Mouse (Mus musculus) ovary, postnatal 36 days (tissue): Measurements from ENCODE around the gene Obp2b.
"Not testable (repeated sequence)": the region's sequence is repeated elsewhere in the genome, so short reads cannot be mapped to it uniquely, and the experiment has no call there.

Experiments used
- DNase-seq: peaks from one replicate; pipeline ENCODE4 v3.0.0; 2022; ENCODE audit warnings: low spot score, mixed read lengths

Obp2b gene

GRCm38 (mm10) chr2:25736709-25737108 lies at the start of gene Obp2b:
Gene Obp2b, plus strand, starts transcription at chr2:25737009.
- DNase-seq = not testable (repeated sequence)

- DNase-seq = peak; percentile 50
Measured at GRCm38 (mm10) chr2:25694605-25695004, 42.2 kb upstream of the Obp2b start.

- DNase-seq = no peak
Measured at GRCm38 (mm10) chr2:25696951-25697350, 39.9 kb upstream of the Obp2b start.

- DNase-seq = no peak
Measured at GRCm38 (mm10) chr2:25698696-25699095, 38.1 kb upstream of the Obp2b start.

GRCm38 (mm10) chr2:25699743-25700142 lies 37.1 kb upstream of the Obp2b start, which contains the start of gene Obp2a:
Gene Obp2a, plus strand, starts transcription at chr2:25700043.
- DNase-seq = not testable (repeated sequence)

GRCm38 (mm10) chr2:25701001-25701400 lies 35.8 kb upstream of the Obp2b start:
- DNase-seq = no peak

GRCm38 (mm10) chr2:25703706-25704105 lies 33.1 kb upstream of the Obp2b start:
- DNase-seq = no peak

GRCm38 (mm10) chr2:25706643-25707481 lies 29.9 kb upstream of the Obp2b start, which contains the start of gene Bmyc:
Gene Bmyc, plus strand, starts transcription at chr2:25706739.
- DNase-seq = peak; percentile 82

GRCm38 (mm10) chr2:25708121-25708520 lies 28.7 kb upstream of the Obp2b start:
- DNase-seq = peak; percentile 48

GRCm38 (mm10) chr2:25709056-25709455 lies 27.8 kb upstream of the Obp2b start:
- not testable (repeated sequence) for DNase-seq

GRCm38 (mm10) chr2:25709791-25710190 lies 27.0 kb upstream of the Obp2b start:
- not testable (repeated sequence) for DNase-seq

GRCm38 (mm10) chr2:25711641-25712040 lies 25.2 kb upstream of the Obp2b start:
- DNase-seq = not testable (repeated sequence)

- no peak for DNase-seq
Measured at GRCm38 (mm10) chr2:25717222-25717621, 19.6 kb upstream of the Obp2b start.

- no peak for DNase-seq
Measured at GRCm38 (mm10) chr2:25733199-25733930, 3.4 kb upstream of the Obp2b start.

GRCm38 (mm10) chr2:25741671-25742070 lies 4.9 kb downstream of the Obp2b start:
- DNase-seq = no peak

GRCm38 (mm10) chr2:25754201-25754600 lies 17.4 kb downstream of the Obp2b start:
- no peak for DNase-seq

- DNase-seq = no peak
Measured at GRCm38 (mm10) chr2:25758064-25758625, 21.3 kb downstream of the Obp2b start.

GRCm38 (mm10) chr2:25765269-25765668 lies 28.5 kb downstream of the Obp2b start, which contains the start of gene Lcn3:
Gene Lcn3, plus strand, starts transcription at chr2:25765569.
- DNase-seq = no peak

- no peak for DNase-seq
Measured at GRCm38 (mm10) chr2:25767764-25768163, 31.0 kb downstream of the Obp2b start.

- no peak for DNase-seq
Measured at GRCm38 (mm10) chr2:25773507-25773906, 36.7 kb downstream of the Obp2b start.

- no peak for DNase-seq
Measured at GRCm38 (mm10) chr2:25774640-25775039, 37.8 kb downstream of the Obp2b start.

- no peak for DNase-seq
Measured at GRCm38 (mm10) chr2:25775991-25776390, 39.2 kb downstream of the Obp2b start.
